Mouse (Mus musculus): ENCODE data around the gene Hoxd9.

Hoxd9 gene

DNA sequence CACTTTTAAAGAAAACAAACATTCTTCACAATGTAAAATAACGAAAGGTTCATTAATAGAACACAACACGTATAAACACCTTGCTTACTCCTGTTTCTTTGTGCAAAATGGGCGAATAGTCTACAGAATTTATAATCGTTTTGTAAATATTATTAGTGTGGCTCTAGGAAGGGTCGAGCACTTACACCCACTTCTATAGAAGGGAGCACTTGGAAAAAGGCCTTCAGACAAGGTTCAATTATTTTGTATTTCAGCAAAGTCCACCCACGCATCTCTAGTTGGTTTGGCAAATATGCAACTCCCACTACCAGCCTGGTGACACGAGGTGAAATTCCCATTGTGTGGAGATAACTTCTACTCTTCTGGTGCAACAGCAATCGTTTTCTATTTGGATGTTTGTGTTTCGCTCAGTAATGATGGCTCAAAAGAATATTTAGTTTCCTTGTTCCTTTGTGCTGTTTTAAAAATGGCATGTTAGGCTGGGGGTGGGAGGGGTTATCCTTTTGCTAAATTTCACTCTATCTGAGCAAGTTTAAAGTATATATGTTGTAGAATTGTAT, 51.0 kb downstream of the Hoxd9 start:
- CTCF ChIA-PET, result no interaction called here

DNA sequence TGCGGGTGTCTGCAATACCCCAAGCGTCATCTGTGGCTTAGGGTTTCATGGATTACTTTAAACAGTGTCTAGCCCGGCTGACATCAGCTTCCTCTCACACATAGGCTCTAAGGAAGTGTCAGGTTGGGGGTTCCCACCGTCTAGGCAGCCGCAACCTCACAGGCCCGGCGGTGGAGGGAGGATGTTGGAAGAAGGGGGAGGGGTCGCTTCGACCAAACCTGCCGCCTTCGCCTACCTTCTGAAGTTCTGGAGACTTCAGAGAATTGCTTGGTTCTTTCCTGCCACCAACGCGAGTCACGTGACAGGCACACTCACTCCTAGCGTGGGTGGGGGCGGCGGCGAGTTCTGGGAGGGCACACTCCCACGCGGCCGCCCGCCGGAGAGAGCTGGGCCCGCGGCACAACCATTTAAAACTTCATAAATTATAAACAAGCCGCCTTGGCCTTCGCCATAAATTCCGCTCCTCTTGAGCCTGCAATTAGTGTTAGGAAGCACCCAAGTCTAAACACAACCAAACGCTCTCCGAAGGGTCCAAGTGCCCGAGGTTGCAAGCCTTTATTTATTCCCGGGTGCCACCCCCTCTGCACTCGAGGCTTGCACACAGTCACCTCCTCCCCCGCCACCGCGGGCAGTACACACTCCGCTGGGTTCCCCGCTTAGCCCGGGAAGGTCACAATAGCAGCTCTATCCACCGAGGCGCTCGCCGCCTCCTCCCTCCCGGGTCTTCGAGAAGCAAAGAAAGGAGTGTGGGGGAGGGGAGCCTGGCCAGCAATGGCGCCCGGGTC, 52.0 kb downstream of the Hoxd9 start:
- CTCF ChIA-PET, result no interaction called here
